Mouse (Mus musculus): Measurements from ENCODE around the gene Acaca.

Acaca gene

GRCm38 (mm10) chr11:84128943-84129798 lies at the start of gene Acaca, which contains the start of gene Tada2a:
TSS of gene Acaca (plus strand) at chr11:84129672.
TSS of gene Tada2a (minus strand) at chr11:84129600.
- no peak for DNase-seq (ENCODE audit: extremely low read depth, low read depth, low spot score)

GRCm38 (mm10) chr11:84079887-84080286 lies 49.6 kb upstream of the Acaca start:
- no peak for DNase-seq (ENCODE audit: extremely low read depth, low read depth, low spot score)

GRCm38 (mm10) chr11:84080327-84080726 lies 49.1 kb upstream of the Acaca start:
- no peak for DNase-seq (ENCODE audit: extremely low read depth, low read depth, low spot score)

- DNase-seq (ENCODE audit: extremely low read depth, low read depth, low spot score): no peak
These were observed 47.6 kb upstream of the Acaca start for GRCm38 (mm10) chr11:84081901-84082300.

GRCm38 (mm10) chr11:84090572-84090971 lies 38.9 kb upstream of the Acaca start:
- no peak for DNase-seq (ENCODE audit: extremely low read depth, low read depth, low spot score)

GRCm38 (mm10) chr11:84095084-84095483 lies 34.4 kb upstream of the Acaca start:
- DNase-seq (ENCODE audit: extremely low read depth, low read depth, low spot score): no peak

- no peak for DNase-seq (ENCODE audit: extremely low read depth, low read depth, low spot score)
These were observed 32.0 kb upstream of the Acaca start for GRCm38 (mm10) chr11:84097251-84097998.

- DNase-seq (ENCODE audit: extremely low read depth, low read depth, low spot score): no peak
These were observed 28.3 kb upstream of the Acaca start for GRCm38 (mm10) chr11:84101182-84101581.

- DNase-seq (ENCODE audit: extremely low read depth, low read depth, low spot score): no peak
These were observed 25.4 kb upstream of the Acaca start for GRCm38 (mm10) chr11:84104036-84104435.

GRCm38 (mm10) chr11:84107137-84107536 lies 22.3 kb upstream of the Acaca start:
- no peak for DNase-seq (ENCODE audit: extremely low read depth, low read depth, low spot score)

GRCm38 (mm10) chr11:84113623-84114022 lies 15.8 kb upstream of the Acaca start:
- DNase-seq (ENCODE audit: extremely low read depth, low read depth, low spot score): no peak

GRCm38 (mm10) chr11:84115646-84116045 lies 13.8 kb upstream of the Acaca start:
- DNase-seq (ENCODE audit: extremely low read depth, low read depth, low spot score): no peak

- DNase-seq (ENCODE audit: extremely low read depth, low read depth, low spot score): no peak
These were observed 13.3 kb upstream of the Acaca start for GRCm38 (mm10) chr11:84116221-84116620.

- DNase-seq (ENCODE audit: extremely low read depth, low read depth, low spot score): no peak
These were observed 12.0 kb upstream of the Acaca start for GRCm38 (mm10) chr11:84117431-84117830.

GRCm38 (mm10) chr11:84121051-84121956 lies 8.2 kb upstream of the Acaca start:
- DNase-seq (ENCODE audit: extremely low read depth, low read depth, low spot score): no peak

- DNase-seq (ENCODE audit: extremely low read depth, low read depth, low spot score): no peak
These were observed 1.5 kb upstream of the Acaca start for GRCm38 (mm10) chr11:84127977-84128376.

- no peak for DNase-seq (ENCODE audit: extremely low read depth, low read depth, low spot score)
These were observed 320 bp downstream of the Acaca start for GRCm38 (mm10) chr11:84129799-84130185.

GRCm38 (mm10) chr11:84134331-84134860 lies 4.9 kb downstream of the Acaca start:
- DNase-seq (ENCODE audit: extremely low read depth, low read depth, low spot score): no peak

GRCm38 (mm10) chr11:84136453-84136852 lies 7.0 kb downstream of the Acaca start:
- DNase-seq (ENCODE audit: extremely low read depth, low read depth, low spot score): no peak

- no peak for DNase-seq (ENCODE audit: extremely low read depth, low read depth, low spot score)
These were observed 12.3 kb downstream of the Acaca start for GRCm38 (mm10) chr11:84141752-84142151.
